Mouse (Mus musculus) gastrocnemius, adult 18-20 months (tissue): ENCODE data around the gene Cemip. TPM values are rescaled to one million over a fixed set of nuclear protein-coding genes. Genes with fewer than 3 reads are reported as not detected.
"Not testable (repeated sequence)": the region's sequence is repeated elsewhere in the genome, so short reads cannot be mapped to it uniquely, and the experiment has no call there.

Source experiments
- DNase-seq: peaks from one replicate; pipeline ENCODE4 v3.0.0; 2021; ENCODE audit warnings: low spot score
- long read RNA-seq, 2 experiments: library from polyadenylated mRNA; stranded (forward); transcript quantifications; one replicate each; pipeline ENCODE4 v2.0.0; 2021
- total RNA-seq, 2 experiments: library from RNA; stranded (reverse); gene quantifications; 2 replicates each; pipeline ENCODE4 v1.2.3; 2021

The Cemip gene
- not detected for total RNA-seq
- long read RNA-seq, experiment 1: 0 reads
- long read RNA-seq, experiment 2: 0 reads

DNA sequence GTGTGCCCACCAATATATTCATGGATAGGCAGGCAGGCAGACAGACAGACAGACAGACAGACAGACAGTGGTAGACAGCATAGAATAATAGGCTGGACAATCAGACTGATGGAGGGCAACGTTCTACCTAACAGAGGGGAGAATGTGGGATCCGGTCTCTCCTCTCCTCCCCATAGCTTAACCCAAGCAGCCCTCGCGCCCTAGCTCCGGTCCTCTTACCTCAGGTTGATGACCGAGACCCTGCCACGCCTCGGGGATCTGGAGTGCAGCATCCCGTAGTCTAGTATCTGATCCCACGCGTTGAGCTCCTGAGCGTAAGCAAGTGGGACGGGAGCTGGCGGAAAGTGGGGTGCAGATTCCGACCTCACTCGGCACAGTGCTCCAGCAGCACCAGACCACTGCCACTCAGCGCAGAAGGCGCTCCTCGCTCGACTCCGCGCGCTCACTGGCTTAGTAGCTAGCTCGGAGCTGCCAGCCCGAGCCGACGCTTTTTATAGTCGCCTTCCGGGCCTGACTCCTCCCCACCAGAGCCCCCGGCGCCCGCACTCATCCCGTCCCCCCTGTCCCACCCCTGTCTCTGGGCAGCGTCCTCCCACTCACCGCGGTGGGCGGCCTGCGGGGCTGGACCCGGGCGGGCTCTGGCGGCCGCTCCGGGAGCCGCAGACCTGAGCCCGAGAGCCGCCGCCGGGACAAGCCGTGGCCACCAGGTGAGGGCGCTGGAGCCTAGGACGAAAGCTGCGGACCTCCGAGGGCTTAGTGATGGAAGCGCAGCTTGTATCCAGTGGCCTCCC is at the start of gene Cemip:
Gene Cemip, minus strand, starts transcription at position 464 of the 791 bp plus-strand sequence.
- DNase-seq: peak; percentile 61

DNA sequence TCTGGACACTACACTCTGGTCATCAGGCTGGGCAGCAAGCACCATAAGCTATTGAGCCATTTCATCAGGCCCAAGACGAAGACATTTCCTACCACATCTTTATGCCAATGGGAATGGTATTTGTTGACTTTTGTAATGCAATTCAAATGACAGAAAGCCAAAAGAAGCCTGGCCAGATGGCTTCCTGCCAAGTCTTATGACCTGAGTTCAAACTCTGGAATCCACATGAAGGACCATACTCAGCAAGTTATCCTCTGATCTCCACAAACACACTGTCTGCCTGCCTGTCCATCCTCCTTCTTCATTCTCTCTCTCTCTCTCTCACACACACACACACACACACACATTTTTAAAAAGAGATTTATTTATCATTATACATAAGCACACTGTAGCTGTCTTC is 46.4 kb upstream of the Cemip start:
- peak; percentile 15 for DNase-seq

DNA sequence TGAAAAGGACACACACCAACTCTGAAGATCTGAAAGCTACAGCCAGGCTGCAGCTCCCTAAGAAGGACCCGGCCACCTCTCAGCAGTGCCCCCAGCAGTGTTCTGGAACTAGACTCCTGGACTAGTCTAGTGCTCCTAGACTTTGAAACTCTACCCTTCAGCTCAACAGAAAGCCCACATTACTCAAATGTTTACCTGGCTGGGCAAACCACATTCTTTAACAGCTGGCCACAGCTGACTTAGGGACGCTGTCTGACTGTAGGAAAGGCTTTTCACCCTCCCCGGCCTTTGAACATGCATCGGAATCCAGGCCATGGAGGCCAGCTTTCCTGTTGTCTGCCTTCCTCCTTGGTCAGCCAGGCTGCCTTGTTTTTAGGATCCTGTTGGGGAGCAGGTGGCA is 45.4 kb upstream of the Cemip start:
- DNase-seq: no peak

DNA sequence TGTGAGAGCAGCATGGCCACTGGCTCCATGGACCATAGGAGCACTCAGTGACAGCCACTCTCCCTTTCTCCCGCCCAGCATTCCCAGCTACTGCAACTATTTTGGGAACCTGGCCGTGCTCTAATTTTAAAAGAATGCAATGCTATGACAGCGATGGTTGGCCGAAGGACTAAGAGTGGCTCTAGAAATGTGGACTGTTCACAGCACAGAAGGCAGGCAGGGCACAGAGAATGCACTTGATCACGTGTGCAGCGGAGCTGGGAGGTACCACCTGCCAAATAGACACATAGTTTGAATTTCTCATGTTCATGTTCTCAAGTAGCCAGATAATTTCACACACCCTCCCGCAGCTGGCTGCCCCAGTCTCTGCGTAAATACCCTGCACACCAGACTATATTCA is 42.4 kb upstream of the Cemip start:
- DNase-seq: peak; percentile 31

DNA sequence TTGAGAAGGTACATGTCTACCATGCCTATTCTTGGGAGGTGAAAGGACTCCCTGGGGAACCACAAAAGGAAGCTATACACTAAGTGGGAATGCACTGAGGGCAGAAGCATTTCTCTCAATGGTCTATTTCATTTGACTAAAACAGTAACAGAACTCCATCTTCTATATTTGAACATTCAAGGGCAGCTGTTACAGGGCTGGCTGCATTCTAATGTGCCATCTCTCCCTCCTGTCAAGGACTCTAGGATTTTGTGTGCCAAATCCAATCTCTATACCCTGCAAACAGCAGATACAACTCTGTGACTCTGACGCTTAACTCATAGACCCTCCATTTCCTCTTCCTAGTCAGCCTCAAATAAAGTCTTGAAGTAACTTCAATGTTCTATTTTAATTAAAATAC is 39.4 kb upstream of the Cemip start:
- no peak for DNase-seq

DNA sequence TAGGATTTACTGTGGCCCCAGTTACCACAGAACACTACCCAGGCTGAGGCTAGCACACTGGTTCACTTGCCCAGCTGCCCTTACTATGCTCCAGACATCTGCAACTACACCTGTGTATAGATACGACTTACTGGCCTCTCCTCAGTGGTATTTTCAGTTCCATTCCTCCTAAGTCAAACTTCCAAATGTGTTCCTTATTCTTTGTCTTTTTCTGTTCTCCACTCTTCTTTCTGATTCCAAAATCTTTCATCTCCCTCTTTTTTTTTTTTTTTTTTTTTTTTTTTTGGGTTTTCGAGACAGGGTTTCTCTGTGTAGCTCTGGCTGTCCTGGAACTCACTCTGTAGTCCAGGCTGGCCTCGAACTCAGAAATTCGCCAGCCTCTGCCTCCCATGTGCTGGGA is 37.3 kb upstream of the Cemip start:
- DNase-seq: not testable (repeated sequence)

DNA sequence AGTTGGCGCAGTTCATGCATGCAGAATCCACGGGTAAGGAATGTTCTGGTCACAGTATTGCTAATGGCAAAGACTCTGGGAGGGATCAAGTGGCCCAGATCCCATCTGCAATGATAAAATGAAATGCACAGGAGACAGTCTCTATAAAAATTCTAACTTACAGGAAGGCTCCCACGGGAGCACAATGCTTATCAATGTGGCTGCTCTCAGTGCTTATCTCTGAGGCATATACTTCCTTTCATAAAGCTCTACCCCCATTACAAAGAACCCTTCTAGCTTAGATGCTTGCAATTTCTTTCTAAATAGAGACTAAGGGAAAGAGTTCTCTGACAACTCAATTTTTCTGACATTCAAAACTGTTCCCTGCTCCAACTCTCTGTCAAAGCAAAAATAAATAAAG is 35.5 kb upstream of the Cemip start:
- no peak for DNase-seq

DNA sequence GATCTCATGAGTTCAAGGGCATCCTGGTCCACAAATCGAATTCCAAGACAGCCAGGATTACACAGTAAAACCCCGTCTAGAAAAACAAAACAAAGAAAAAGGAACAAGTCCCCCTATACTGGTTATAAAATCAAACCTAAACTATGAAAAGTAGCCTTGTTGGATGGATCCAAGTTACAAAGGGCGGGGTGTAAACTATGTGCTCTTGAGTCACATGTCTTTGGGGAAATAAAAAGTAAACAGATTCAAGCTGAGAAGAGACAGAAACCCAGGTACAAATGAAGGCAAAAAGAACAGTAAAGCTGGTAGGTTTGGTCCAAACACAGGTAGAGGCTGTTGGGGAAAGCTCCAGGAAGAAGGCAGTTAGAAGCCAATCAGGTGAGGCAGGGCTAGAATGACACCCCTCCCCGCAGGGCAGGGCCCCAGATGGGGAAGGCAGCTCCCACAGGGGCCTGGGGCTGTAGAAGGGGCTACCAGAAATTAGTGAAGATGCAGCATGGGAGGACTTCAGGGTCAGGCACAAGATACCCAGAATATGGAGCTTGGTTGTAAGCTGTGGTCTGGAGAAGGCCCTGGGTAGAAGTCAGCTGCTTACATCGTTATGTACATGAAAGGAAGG is 33.9 kb upstream of the Cemip start:
- DNase-seq: no peak

DNA sequence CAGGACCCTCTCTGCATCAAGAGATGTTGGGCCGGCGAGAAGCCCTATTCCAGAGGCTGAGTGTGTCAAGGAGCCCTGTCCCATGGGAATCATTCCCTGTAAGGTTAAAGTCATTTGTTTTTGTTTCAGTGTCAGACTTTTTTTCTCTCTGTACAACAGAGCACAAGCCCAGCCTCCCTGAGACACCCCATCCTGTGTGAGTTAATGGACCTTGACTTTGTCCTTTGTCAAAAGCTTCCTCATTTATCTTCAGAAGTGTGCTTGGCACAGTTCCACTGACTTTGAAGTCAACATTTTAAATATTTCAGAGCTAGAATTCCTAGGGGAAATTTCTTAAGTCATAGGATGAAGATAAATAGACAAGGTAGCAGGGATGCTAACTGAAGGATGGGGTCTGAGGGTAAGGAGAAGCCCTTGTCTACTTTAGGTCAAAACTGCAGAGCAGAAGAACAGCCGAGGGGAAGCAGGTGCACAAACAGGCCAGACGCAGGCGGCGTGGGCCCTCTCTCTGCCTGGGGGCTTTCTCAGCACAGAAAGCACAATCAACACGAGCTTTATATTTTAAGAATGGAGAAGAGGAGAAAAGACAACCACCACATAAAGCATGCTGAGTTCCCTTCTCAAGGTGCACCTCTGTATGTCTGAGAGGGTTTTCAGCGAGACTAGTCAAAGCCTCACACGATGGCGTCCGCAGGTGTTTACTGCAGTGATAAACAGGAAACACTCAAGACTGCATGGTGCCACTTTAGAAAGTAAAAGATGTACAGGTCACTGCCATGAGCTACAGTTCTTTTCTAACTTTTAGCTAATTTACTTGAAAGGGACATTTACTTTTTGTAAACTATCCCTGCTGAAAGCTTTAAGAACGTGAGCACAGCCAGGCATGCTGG is 33.2 kb upstream of the Cemip start:
- DNase-seq: no peak

DNA sequence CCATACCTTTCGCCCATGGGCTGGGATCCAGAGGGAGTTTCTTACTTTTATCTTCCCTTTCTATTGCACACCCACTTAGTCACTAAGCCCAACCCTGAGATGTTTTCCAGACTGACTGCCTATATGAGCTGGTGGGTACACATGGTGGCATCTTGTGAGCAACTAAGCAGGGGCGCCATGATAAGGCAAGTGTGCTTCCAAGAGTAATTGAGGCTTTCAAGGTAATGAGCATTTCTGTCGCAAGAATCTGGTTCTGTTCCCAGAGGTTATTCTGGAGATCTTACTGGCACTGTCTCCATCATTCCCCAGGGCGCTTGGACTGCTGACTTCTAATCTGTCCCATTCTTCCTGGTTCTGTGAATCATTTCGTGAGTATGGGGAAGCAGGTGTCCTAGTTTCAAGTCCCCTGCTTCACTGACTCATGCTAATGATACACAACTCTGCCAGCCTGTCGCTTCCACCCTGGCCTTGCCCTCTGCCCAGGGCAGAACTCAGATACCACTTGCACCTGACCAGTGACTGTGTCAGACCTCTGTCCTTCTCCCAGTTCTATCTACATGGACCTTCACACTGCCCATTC is 31.3 kb upstream of the Cemip start:
- DNase-seq: peak; percentile 27

DNA sequence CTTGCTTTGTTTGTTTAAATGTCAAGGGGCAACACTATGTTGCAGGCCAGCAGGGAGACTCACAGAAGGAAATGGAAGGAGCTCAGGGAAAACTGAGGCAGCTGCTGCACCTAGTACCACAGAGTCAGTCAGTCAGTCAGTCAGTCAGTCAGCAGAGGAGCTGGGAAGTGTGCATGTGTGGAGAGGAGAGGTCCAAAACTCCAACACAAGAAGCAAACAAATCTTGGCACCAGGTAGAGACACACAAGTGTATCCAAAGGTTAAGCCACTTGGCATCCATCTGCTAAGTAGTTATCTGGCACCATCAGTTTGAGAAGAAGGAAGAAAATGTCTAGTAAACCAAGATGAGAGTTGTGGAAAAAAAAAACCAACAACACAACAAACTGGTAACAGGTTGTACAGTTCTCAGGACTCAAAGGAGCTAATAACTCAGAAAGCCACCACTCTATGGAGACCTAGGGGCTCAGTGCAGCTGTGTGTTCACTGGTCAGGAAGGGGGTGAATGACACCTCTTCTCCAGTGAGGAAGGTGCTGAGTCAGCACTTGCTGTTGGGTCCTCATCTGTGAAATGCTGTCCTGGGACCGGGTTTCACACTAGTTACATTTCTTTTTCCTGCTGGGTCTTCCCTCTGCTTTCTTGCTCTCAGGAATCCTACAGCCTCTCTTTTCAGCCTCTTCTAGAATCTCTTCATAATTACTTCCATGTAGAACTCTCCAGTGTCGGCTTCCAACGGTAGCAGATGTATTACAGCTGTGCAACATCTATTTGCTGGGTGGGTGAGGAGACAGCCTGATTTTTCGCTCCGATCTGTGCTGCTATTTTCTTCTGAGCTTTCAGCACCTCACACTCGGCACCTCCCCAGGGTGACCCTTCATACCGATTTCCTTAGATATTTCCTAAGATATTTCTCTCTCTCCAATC is 30.6 kb upstream of the Cemip start:
- no peak for DNase-seq

DNA sequence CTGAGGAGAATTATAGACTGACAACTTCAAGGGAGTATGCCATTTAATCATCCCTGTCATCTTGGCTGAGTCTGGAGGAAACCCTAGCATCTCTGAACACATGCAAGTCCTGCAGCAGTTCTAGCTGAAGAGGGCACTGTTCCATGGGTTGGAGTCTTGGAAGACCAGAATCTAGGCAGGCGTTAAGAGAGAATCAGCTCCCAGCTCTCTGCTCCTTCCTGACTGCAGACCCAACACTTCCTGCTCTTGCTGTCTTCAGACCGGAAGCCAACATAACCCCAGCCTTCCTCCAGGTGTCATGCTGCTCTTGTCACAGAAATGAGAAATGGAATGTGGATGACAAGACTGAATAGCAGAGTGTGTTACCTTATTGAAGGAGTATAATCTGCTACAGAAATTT is 29.1 kb upstream of the Cemip start:
- DNase-seq: no peak

DNA sequence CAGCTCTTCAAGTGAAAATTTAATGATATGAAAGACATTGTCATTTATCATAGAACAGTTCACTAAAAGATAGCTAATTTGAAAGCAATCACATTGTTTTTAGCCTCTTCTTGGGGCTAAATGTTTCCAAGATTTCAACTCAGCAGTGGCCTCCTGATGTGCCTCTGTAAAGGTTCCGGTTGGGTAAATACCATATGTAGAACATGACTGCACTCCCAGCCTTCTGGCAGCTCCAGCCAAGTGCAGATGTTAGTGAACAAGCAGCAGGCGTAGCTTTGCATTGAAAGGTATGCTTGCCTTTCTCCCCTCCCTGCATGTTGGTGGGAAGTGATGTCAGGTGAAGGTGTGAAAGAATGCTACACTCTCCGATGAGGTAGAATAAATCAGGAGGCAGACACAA is 28.5 kb upstream of the Cemip start:
- DNase-seq: no peak

DNA sequence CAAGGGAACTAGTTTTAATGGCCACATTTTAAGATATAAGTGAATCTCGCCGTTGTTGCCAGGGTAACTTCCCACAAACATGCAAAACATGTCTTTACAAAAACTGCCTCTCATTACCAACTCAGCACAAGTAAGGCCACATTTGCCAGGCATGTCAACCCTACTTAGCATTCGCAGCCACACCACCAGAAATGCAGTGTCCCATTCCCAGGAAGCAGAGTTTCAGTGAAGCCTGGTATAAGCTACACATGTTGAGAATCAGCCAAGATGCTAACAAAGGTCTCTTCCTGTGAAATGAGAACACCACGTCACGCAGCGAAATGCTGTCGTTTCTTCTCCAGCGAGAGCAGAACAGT is 26.7 kb upstream of the Cemip start:
- DNase-seq: no peak

DNA sequence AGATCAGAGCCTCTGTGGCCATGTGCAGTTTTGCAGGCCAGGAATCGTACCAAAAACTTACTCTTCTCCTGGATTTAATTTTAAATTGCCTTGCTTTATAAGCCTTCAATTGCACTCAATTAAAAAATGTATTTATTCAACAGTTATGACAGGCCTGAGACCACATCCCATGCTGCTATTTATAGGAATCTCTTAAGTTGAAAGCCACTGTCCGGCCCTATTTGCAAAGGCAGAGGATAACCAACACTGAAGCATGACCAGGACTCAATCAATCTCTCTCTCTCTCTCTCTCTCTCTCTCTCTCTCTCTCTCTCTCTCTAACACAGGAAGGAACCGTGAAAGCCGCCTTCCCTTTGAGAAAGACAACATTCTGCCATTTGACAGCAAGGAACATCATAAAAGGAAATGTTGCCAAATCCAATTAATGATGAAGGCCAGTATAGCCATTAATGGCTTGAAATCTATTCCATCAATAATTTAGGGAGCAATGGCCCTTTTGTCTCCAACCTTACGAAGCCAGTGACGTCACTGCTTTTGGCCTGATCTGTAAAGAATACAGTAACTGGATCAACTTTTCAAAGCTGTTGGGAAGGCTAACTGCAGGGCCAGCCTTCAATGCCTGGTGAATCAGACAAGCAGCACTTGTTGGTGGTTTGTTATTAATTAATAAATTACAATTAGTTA is 26.2 kb upstream of the Cemip start:
- DNase-seq: no peak

DNA sequence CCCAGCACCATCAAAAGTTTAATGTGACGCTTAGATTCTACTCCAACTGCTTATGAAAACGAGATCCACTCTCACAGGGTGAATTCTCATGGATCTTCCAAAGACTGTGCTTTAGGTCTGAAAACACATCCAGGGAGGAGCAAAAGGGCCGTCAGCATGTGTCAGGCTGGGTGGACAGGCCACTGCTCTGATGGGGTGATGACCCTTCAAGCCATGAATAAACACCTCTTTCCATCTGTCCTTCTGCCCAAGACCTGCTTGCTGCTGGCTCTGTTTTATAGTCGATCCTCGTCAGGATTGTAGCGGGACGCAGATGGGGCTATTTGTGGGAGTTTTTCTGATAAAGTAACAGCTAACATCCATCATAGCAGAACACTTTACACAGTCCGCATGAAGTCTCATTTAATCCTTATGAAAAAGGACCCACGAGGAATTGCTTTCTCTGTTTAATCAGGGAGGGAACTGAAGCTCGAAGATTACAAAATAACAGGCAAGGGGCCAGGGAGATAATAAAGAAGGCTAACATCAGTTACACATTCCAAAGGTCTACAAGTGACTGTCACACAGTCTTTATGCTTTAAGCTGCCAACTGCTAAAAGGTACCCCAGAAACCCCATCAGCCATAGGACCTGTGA is 25.5 kb upstream of the Cemip start:
- DNase-seq: no peak

DNA sequence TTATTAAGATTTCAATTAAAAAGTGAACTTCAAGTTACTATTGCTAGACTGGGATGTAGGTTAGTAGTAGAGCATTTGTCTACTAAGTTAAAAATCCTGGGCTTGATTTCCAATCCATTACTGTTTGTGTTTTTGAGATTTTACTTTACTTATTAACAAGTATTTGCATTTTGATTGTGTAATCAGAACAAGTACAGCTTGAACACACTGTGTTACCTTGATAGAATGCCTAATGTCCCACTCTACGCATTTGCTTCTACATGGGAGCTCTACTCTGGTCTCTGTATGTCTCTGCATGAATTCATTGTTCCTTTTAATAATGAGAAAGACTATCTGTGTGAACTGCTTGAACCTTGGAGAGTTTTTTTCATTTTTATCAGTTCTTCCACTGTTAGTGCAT is 20.6 kb upstream of the Cemip start:
- DNase-seq: no peak

DNA sequence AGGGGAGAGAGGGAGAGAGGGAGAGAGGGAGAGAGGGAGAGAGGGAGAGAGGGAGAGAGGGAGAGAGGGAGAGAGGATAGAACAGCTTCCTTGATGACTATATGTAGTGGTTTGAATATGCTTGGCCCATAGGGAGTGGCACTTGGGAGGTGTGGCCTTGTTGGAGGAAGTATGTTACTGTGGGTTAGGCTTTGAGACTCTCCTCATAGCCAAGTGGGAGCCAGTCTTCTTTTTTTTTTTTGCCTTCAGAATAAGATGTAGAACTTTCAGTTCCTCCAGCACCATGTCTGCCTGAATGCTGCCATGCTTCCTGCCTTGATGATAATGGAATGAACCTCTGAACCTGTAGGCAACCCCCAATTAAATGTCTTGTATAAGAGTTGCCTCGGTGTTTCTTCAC is 16.3 kb upstream of the Cemip start:
- no peak for DNase-seq

DNA sequence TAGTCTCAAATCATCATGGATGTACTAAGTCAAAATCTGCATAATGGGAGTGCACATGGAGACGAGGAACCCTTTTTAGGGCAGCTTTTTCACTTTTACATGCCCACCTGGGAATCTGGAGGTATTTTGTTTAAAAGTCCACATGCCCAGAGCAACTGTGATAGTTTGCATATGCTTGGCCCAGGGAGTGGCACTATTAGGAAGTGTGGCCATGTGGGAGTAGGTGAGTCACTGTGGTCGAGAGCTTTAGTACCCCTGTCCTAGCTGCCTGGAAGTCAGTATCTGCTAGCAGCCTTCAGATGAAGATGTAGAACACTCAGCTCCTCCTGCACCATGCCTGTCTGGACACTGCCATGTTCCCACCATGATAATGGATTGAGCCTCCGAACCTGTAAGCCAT is 14.4 kb upstream of the Cemip start:
- no peak for DNase-seq

DNA sequence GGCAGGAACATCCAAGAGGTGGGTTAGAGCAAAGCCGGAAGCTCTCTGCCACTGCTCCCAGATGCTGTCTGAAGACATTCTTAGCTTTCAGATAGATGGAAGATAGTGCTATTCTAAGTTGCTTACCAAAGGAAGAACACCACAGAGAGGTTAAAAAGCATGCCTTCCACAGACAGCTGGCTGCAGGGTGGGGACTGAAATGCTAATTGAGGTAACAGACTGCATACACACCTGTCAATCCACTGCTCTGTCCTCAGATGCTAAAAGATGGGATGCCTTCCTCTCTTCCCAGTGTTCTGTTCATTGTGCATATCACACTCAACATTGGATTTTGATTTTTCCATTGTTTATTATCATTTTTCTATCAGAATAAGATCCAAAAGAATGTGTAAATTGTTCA is 11.8 kb upstream of the Cemip start:
- no peak for DNase-seq
